In the genomic region with DNA sequence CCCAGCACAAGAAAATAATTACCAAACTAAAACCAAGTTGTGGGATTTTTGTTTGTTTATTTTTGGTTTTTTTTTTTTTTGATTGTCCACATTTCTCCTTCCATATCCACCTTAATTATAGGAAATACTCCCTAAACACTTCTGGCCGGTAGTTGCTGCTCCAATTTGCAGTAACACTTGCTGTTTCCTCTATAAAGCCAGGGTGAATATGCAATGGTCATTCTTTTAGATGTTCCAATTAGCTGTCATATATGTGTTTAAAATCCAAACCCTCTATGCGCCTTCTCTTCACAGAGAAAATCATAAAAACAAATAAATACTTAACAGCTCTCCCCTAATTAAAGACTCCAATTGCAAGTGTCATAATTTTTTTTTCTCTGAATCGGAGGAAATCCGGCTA, we compare ENCODE assay signal across 8 mouse cellular contexts. TPM values are rescaled to one million over a fixed set of nuclear protein-coding genes. Genes with fewer than 3 reads are reported as not detected.
DNase-seq lines count a peak whose midpoint lies in the region; ATAC-seq and TF ChIP-seq lines count a peak whose summit lies in the region.

No protein-coding gene starts in this region.

- H3K36me3 ChIP-seq in kidney, adult 2 months (ENCODE audit: control insufficient read depth, insufficient read depth, low read length): no peaks in the 10 kb centered on the region
- H3K36me3 ChIP-seq in hindbrain, embryonic 13.5 days: no peaks in the 10 kb centered on the region
- H3K36me3 ChIP-seq in midbrain, embryonic 12.5 days: no peaks in the 10 kb centered on the region
- no peaks in the 10 kb centered on the region for H3K36me3 ChIP-seq in thymus, adult 2 months (ENCODE audit: control insufficient read depth, insufficient read depth, low read length)

- no peak for TF ChIP-seq CTCF in kidney, adult 2 months (conservative IDR thresholded peaks at IDR 0.05; ENCODE audit: insufficient read depth, insufficient read length, low read depth, low read length)
- no peak for TF ChIP-seq CTCF in cortical plate, adult 2 months (IDR thresholded peaks at IDR 0.05; ENCODE audit: extremely low read depth, insufficient read depth, low read length)
- no peak for TF ChIP-seq CTCF in thymus, adult 2 months (IDR thresholded peaks at IDR 0.05; ENCODE audit: borderline replicate concordance, control insufficient read depth, extremely low read depth, insufficient read depth, low read length, poor library complexity)

- H3K4me3 ChIP-seq in kidney, adult 2 months (ENCODE audit: insufficient read depth, low read depth, low read length): peak overlapping the region; percentile 40
- peak overlapping the region; percentile 71 for H3K4me3 ChIP-seq in cortical plate, adult 2 months (ENCODE audit: insufficient read depth, low read length)
- H3K4me3 ChIP-seq in hindbrain, embryonic 13.5 days: peak overlapping the region; percentile 66
- H3K4me3 ChIP-seq in midbrain, embryonic 12.5 days: peak overlapping the region; percentile 61
- no peak overlapping the region for H3K4me3 ChIP-seq in thymus, adult 2 months (ENCODE audit: control insufficient read depth, insufficient read depth, low read length)

- DNase-seq in kidney, adult 2 months: no peak
- no peak for DNase-seq in kidney, postnatal 25 days
- no peak for DNase-seq in thymus, adult 2 months
- DNase-seq in ovary, postnatal 10 days (ENCODE audit: low spot score): no peak

- no peak for TF ChIP-seq POLR2A in kidney, adult 2 months (IDR thresholded peaks at IDR 0.05; ENCODE audit: low read depth, low read length)
- no peak for TF ChIP-seq POLR2A in cortical plate, adult 2 months (IDR thresholded peaks at IDR 0.05; ENCODE audit: extremely low read depth, insufficient read depth, low read length)
- no peak for TF ChIP-seq POLR2A in thymus, adult 2 months (IDR thresholded peaks at IDR 0.05; ENCODE audit: control insufficient read depth, extremely low read depth, insufficient read depth, low read length, poor library complexity)

- H3K27ac ChIP-seq in kidney, adult 2 months (ENCODE audit: insufficient read depth, low read depth, low read length): no peak overlapping the region
- H3K27ac ChIP-seq in cortical plate, adult 2 months (ENCODE audit: insufficient read depth, low read length): no peak overlapping the region
- no peak overlapping the region for H3K27ac ChIP-seq in hindbrain, embryonic 13.5 days
- 0 out of 2 replicates have a peak overlapping the region, but pooled peaks have one; percentile 69 for H3K27ac ChIP-seq in midbrain, embryonic 12.5 days (replicated peaks)
- no peak overlapping the region for H3K27ac ChIP-seq in thymus, adult 2 months (ENCODE audit: control insufficient read depth, insufficient read depth, low read length)

- no peaks in the 10 kb centered on the region for H3K27me3 ChIP-seq in kidney, adult 2 months (replicated peaks; ENCODE audit: control insufficient read depth, insufficient read depth, low read length)
- peaks cover 8% of the 10 kb centered on the region for H3K27me3 ChIP-seq in hindbrain, embryonic 13.5 days
- H3K27me3 ChIP-seq in midbrain, embryonic 12.5 days: peaks cover 16% of the 10 kb centered on the region
- peaks cover 11% of the 10 kb centered on the region; the same call in 1 of the 2 replicates for H3K27me3 ChIP-seq in thymus, adult 2 months (ENCODE audit: control insufficient read depth, insufficient read depth, low read length)

- peak overlapping the region; percentile 98 for H3K4me2 ChIP-seq in hindbrain, embryonic 13.5 days
- peak overlapping the region; percentile 97 for H3K4me2 ChIP-seq in midbrain, embryonic 12.5 days (replicated peaks)

- WGBS in kidney, adult 2 months: 5% methylated on average over 4 of the region's 4 CpGs
- 7% methylated on average over 4 of the region's 4 CpGs for WGBS in hindbrain, embryonic 13.5 days
- 12% methylated on average over 4 of the region's 4 CpGs for WGBS in midbrain, embryonic 12.5 days
- 6% methylated on average over 4 of the region's 4 CpGs for WGBS in thymus, adult 2 months

- no peaks in the 10 kb centered on the region for H3K9me3 ChIP-seq in hindbrain, embryonic 13.5 days
- no peaks in the 10 kb centered on the region for H3K9me3 ChIP-seq in midbrain, embryonic 12.5 days

- H3K9ac ChIP-seq in hindbrain, embryonic 13.5 days: peak overlapping the region; percentile 84
- peak overlapping the region; percentile 40; the same call in 1 of the 2 replicates for H3K9ac ChIP-seq in midbrain, embryonic 12.5 days (replicated peaks)

- ATAC-seq in hindbrain, embryonic 13.5 days (ENCODE audit: low FRiP score): no peak
- ATAC-seq in midbrain, embryonic 12.5 days (ENCODE audit: low FRiP score, low read depth): no peak
- ATAC-seq in erythroblast, adult 5-6 weeks (replicated peaks; ENCODE audit: low FRiP score, poor library complexity, severe bottlenecking): no peak

- H3K4me1 ChIP-seq in kidney, adult 2 months (ENCODE audit: control insufficient read depth, insufficient read depth, low read length): no peaks in the 10 kb centered on the region; the same call in 1 of the 2 replicates
- no peaks in the 10 kb centered on the region; the same call in 1 of the 2 replicates for H3K4me1 ChIP-seq in cortical plate, adult 2 months (ENCODE audit: control insufficient read depth, insufficient read depth, low read length)
- H3K4me1 ChIP-seq in hindbrain, embryonic 13.5 days (replicated peaks): peaks cover 15% of the 10 kb centered on the region
- H3K4me1 ChIP-seq in midbrain, embryonic 12.5 days: no peaks in the 10 kb centered on the region
- H3K4me1 ChIP-seq in thymus, adult 2 months (replicated peaks; ENCODE audit: control insufficient read depth, insufficient read depth, low read length): 0 out of 2 replicates have a peak, but pooled peaks cover 9% of the 10 kb centered on the region

RNA-seq across cellular contexts. Expression of gene Eml6, which starts 0.7 kb away (rescaled TPM):
- polyA plus RNA-seq in kidney, adult 2 months (2012; rRNA removed): 2.5 and 3.4 TPM in 2 replicates
- polyA plus RNA-seq in cortical plate, adult 2 months (2012; rRNA removed): 26.0 and 30.9 TPM in 2 replicates
- polyA plus RNA-seq in hindbrain, embryonic 13.5 days (2015; fragmentation: Nextera tagmentation; extraction: Ambion mirVana): 3.5 and 4.4 TPM in 2 replicates
- polyA plus RNA-seq in midbrain, embryonic 12.5 days (2016; fragmentation: Nextera tagmentation; extraction: Ambion mirVana): 1.9 and 3.0 TPM in 2 replicates
- 1.1 and 1.7 TPM in 2 replicates for polyA plus RNA-seq in thymus, adult 2 months (2012; rRNA removed)
- total RNA-seq in erythroblast, adult 5-6 weeks (2015; ENCODE audit: low replicate concordance): 0.19 TPM in 1 of 2 replicates, not detected in the other
- total RNA-seq in erythroblast, adult 5-6 weeks (2017; ENCODE audit: low replicate concordance): 0.17 and 2.6 TPM in 2 replicates
